Mouse (Mus musculus): ENCODE measurements around the gene Abhd14b. TPM values are rescaled to one million over a fixed set of nuclear protein-coding genes. Genes with fewer than 3 reads are reported as not detected.

The Abhd14b gene
- 12.4 TPM for polyA plus RNA-seq (2014; fragmentation: Illumina TruSeq; extraction: RNeasy Lipid Tissue Mini Kit (QIAGEN cat#74804); ENCODE audit: low replicate concordance)

GRCm38 (mm10) chr9:106447348-106447747, at the start of gene Abhd14b, which contains the start of gene Abhd14a:
Gene Abhd14b, plus strand, starts transcription at chr9:106447459.
Gene Abhd14a, minus strand, starts transcription at chr9:106447678.

GRCm38 (mm10) chr9:106429221-106430014, 17.8 kb upstream of the Abhd14b start, which contains the start of gene Rpl29:
Gene Rpl29, plus strand, starts transcription at chr9:106429454.

GRCm38 (mm10) chr9:106453271-106454070, 6.2 kb downstream of the Abhd14b start, which contains the start of gene Pcbp4:
Gene Pcbp4, plus strand, starts transcription at chr9:106453291.

GRCm38 (mm10) chr9:106465571-106466200, 18.4 kb downstream of the Abhd14b start, which contains the start of gene Gpr62:
Gene Gpr62, minus strand, starts transcription at chr9:106465938.

GRCm38 (mm10) chr9:106475663-106476001, 28.4 kb downstream of the Abhd14b start, which contains the start of gene Rrp9:
Gene Rrp9, plus strand, starts transcription at chr9:106475963.

GRCm38 (mm10) chr9:106476924-106477484, 29.7 kb downstream of the Abhd14b start, which contains the start of gene Parp3:
Gene Parp3, minus strand, starts transcription at chr9:106476949.

GRCm38 (mm10) chr9:106499667-106500066, 52.4 kb downstream of the Abhd14b start, which contains the start of gene Iqcf1:
Gene Iqcf1, plus strand, starts transcription at chr9:106499967.

Other genes with a start within 250 kb of the Abhd14b start
- gene Ppm1m, start 247.7 kb upstream of the Abhd14b start, polyA plus RNA-seq (2014; fragmentation: Illumina TruSeq; extraction: RNeasy Lipid Tissue Mini Kit (QIAGEN cat#74804); ENCODE audit: low replicate concordance), result 0.78 TPM
- gene Twf2, start 244.4 kb upstream of the Abhd14b start, polyA plus RNA-seq (2014; fragmentation: Illumina TruSeq; extraction: RNeasy Lipid Tissue Mini Kit (QIAGEN cat#74804); ENCODE audit: low replicate concordance), result not detected
- gene Tlr9, start 224.9 kb upstream of the Abhd14b start, polyA plus RNA-seq (2014; fragmentation: Illumina TruSeq; extraction: RNeasy Lipid Tissue Mini Kit (QIAGEN cat#74804); ENCODE audit: low replicate concordance), result not detected
- gene Alas1, start 198.8 kb upstream of the Abhd14b start, polyA plus RNA-seq (2014; fragmentation: Illumina TruSeq; extraction: RNeasy Lipid Tissue Mini Kit (QIAGEN cat#74804); ENCODE audit: low replicate concordance), result 43.5 TPM
- gene Poc1a, start 166.4 kb upstream of the Abhd14b start, polyA plus RNA-seq (2014; fragmentation: Illumina TruSeq; extraction: RNeasy Lipid Tissue Mini Kit (QIAGEN cat#74804); ENCODE audit: low replicate concordance), result 0.37 TPM
- 5.7 TPM for gene Dusp7, start 78.8 kb upstream of the Abhd14b start, polyA plus RNA-seq (2014; fragmentation: Illumina TruSeq; extraction: RNeasy Lipid Tissue Mini Kit (QIAGEN cat#74804); ENCODE audit: low replicate concordance)
- gene Rpl29, start 18.0 kb upstream of the Abhd14b start, polyA plus RNA-seq (2014; fragmentation: Illumina TruSeq; extraction: RNeasy Lipid Tissue Mini Kit (QIAGEN cat#74804); ENCODE audit: low replicate concordance), result 5.7 TPM
- 7.4 TPM for gene Acy1, start 9.1 kb upstream of the Abhd14b start, polyA plus RNA-seq (2014; fragmentation: Illumina TruSeq; extraction: RNeasy Lipid Tissue Mini Kit (QIAGEN cat#74804); ENCODE audit: low replicate concordance)
- gene Abhd14a, start 219 bp downstream of the Abhd14b start, polyA plus RNA-seq (2014; fragmentation: Illumina TruSeq; extraction: RNeasy Lipid Tissue Mini Kit (QIAGEN cat#74804); ENCODE audit: low replicate concordance), result 1.6 TPM
- gene Pcbp4, start 5.8 kb downstream of the Abhd14b start, polyA plus RNA-seq (2014; fragmentation: Illumina TruSeq; extraction: RNeasy Lipid Tissue Mini Kit (QIAGEN cat#74804); ENCODE audit: low replicate concordance), result 0.63 TPM
- gene Gpr62, start 18.5 kb downstream of the Abhd14b start, polyA plus RNA-seq (2014; fragmentation: Illumina TruSeq; extraction: RNeasy Lipid Tissue Mini Kit (QIAGEN cat#74804); ENCODE audit: low replicate concordance), result not detected
- not detected for gene Rrp9, start 28.5 kb downstream of the Abhd14b start, polyA plus RNA-seq (2014; fragmentation: Illumina TruSeq; extraction: RNeasy Lipid Tissue Mini Kit (QIAGEN cat#74804); ENCODE audit: low replicate concordance)
- 5.5 TPM for gene Parp3, start 29.5 kb downstream of the Abhd14b start, polyA plus RNA-seq (2014; fragmentation: Illumina TruSeq; extraction: RNeasy Lipid Tissue Mini Kit (QIAGEN cat#74804); ENCODE audit: low replicate concordance)
- not detected for gene Iqcf1, start 52.5 kb downstream of the Abhd14b start, polyA plus RNA-seq (2014; fragmentation: Illumina TruSeq; extraction: RNeasy Lipid Tissue Mini Kit (QIAGEN cat#74804); ENCODE audit: low replicate concordance)
- gene Iqcf5, start 67.1 kb downstream of the Abhd14b start, polyA plus RNA-seq (2014; fragmentation: Illumina TruSeq; extraction: RNeasy Lipid Tissue Mini Kit (QIAGEN cat#74804); ENCODE audit: low replicate concordance), result not detected
- gene Iqcf3, start 114.2 kb downstream of the Abhd14b start, polyA plus RNA-seq (2014; fragmentation: Illumina TruSeq; extraction: RNeasy Lipid Tissue Mini Kit (QIAGEN cat#74804); ENCODE audit: low replicate concordance), result 1.5 TPM
- not detected for gene Iqcf4, start 123.5 kb downstream of the Abhd14b start, polyA plus RNA-seq (2014; fragmentation: Illumina TruSeq; extraction: RNeasy Lipid Tissue Mini Kit (QIAGEN cat#74804); ENCODE audit: low replicate concordance)
- gene Iqcf6, start 179.1 kb downstream of the Abhd14b start, polyA plus RNA-seq (2014; fragmentation: Illumina TruSeq; extraction: RNeasy Lipid Tissue Mini Kit (QIAGEN cat#74804); ENCODE audit: low replicate concordance), result not detected
- not detected for gene Grm2, start 208.6 kb downstream of the Abhd14b start, polyA plus RNA-seq (2014; fragmentation: Illumina TruSeq; extraction: RNeasy Lipid Tissue Mini Kit (QIAGEN cat#74804); ENCODE audit: low replicate concordance)
- 3.5 TPM for gene Tex264, start 238.5 kb downstream of the Abhd14b start, polyA plus RNA-seq (2014; fragmentation: Illumina TruSeq; extraction: RNeasy Lipid Tissue Mini Kit (QIAGEN cat#74804); ENCODE audit: low replicate concordance)